Mouse (Mus musculus) kidney, adult 9 months (tissue): ENCODE measurements around the gene Olfr32.
"Not testable (repeated sequence)": the region's sequence is repeated elsewhere in the genome, so short reads cannot be mapped to it uniquely, and the experiment has no call there.

ENCODE experiments used
- DNase-seq: peaks from one replicate; pipeline ENCODE4 v3.0.0; 2022

Olfr32 gene

DNA sequence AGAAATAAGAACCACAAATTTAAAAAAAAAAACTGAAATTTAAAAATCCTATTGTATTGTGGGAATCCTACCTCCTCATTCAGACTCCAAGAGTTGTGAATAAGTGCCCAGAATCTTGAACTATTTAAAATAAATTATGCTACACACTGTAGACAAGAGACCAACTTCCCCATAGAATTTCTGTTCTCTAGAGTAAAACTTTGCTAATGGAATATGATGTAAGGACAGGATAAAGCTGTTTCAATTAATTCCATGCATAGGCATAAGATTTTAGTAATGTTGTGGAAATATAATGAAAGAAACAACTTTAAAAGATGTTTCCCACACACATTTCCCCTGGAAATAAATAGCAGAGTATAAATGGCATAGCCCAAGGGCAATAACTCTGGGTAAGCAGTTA lies at the start of gene Olfr32:
TSS of gene Olfr32 (minus strand) at position 101 of the 400 bp plus-strand sequence.
- no peak for DNase-seq

DNA sequence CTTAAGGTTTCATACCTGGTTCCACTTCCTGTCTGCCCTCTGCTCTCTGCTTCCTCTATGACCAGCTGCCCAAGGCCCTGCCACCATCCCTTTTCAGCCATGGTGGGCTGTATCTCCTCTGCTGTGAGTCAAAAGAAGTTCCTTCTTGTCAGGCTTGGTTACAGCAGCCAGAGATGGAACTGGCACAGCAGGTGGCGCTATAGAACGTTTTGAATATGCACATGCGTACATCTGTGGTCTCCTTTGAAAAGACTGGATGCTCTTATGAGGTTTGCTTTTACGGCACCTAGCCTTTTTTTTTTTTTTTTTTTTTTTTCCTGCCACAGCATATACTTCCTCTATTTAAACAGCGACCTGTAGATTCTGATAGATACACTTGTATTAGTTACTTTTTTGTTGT lies 45.0 kb upstream of the Olfr32 start:
- not testable (repeated sequence) for DNase-seq

DNA sequence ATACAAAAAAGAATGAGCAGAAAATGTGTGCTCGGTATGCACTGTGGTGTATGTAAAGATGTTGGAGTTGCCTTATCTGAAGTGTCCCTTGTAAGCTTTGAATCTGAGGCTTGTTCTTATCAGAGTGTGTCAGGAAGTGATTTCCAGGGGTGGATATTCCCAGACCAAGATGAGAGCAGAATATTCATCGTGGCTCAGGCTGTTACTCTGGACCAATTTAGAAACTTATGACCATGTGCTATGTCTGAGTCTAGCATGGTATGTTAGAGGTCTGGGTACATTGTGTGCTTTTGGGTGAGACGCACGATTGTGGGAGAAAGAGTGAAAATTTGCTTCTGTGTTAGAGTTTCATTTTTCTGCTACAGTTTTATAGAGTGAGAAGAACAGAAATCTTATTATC lies 44.0 kb upstream of the Olfr32 start:
- not testable (repeated sequence) for DNase-seq

DNA sequence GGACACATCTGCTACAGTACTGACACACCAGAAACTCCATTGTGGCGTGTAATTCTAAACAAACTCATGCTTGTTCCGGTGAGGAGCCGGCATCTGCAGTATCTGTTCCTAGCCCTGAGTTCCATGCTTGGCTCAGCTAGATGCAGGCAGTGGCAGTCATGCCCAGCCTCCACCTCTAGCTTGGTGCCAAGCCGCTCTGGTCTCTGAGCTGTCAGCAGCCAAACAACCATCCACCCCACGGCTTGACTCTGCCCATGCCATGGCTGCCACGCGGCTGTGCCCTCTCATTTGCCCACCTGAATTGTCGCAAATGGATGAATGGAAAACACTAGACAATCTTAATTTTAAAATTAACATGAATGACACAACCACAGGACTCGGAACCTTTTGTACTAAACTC lies 11.8 kb upstream of the Olfr32 start:
- DNase-seq = no peak

DNA sequence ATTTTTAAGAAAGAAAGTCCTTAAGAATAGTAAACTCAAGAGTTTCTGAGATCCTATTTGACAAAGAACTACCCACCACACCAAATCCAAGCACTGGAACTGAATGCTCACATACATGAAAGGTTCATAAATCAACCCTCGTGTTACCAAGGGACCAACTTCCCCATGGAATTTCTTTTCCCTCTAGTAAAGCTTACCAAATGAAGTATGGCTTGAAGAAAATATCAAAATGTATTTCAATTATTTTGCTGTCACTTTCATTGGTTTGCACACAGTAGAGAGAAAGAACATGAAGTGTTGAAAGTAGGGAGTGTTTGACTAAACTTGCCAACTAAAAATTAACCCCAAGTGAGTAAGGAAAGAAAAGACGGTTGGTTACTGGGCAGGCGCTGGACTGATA lies 10.9 kb upstream of the Olfr32 start, which contains the start of gene Olfr1270:
TSS of gene Olfr1270 (minus strand) at position 101 of the 400 bp plus-strand sequence.
- DNase-seq = no peak

DNA sequence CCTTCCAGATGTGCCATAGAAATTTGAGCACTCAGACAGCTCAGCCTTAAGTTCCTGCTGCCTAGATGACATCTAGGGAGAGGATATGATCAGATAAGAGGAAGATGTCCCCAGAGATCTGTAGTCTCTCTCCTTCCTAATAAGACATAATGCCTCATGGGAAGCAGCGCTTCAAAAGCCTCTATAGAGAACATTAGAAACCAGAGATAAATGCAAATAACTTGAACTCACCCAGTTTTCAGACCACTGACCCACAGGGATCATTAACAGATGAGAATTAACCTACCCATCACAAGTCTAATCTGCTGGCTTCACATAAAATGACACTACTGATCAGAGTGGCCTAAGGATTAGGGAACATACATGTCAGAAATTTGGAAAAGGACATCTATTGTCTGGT lies 20.8 kb downstream of the Olfr32 start, which contains the start of gene Olfr1269:
TSS of gene Olfr1269 (minus strand) at position 101 of the 400 bp plus-strand sequence.
- DNase-seq = no peak
